Mouse (Mus musculus) forebrain, embryonic 11.5 days (tissue): ENCODE measurements around the gene Slc11a2. TPM values are rescaled to one million over a fixed set of nuclear protein-coding genes. Genes with fewer than 3 reads are reported as not detected.

Experiments used
- ATAC-seq: fragments of 200-750 bp; cut with Nextera tagmentation; replicated peaks from 2 replicates; pipeline ENCODE4 v1.8.0; 2017; ENCODE audit warnings: moderate TSS enrichment; ENCODE audit not compliant: low FRiP score
- DNase-seq: peaks from one replicate; pipeline ENCODE4 v3.0.0-alpha.2; 2017; ENCODE audit warnings: low spot score
- H3K27ac ChIP-seq: fragments of 300-500 bp; sonication (generic); 2 replicates; pipeline ENCODE4 v1.5.1; 2014; ENCODE audit warnings: low read depth, low read length
- H3K27me3 ChIP-seq: fragments of 300-500 bp; sonication (generic); 2 replicates; pipeline ENCODE4 v1.6.1; 2014; ENCODE audit warnings: mild to moderate bottlenecking, low read length, mixed read lengths; ENCODE audit not compliant: control insufficient read depth, insufficient read depth
- H3K36me3 ChIP-seq: fragments of 300-500 bp; sonication (generic); 2 replicates; pipeline ENCODE4 v1.6.1; 2014; ENCODE audit warnings: mild to moderate bottlenecking, low read length, moderate library complexity, mixed read lengths; ENCODE audit not compliant: control insufficient read depth, insufficient read depth
- H3K4me1 ChIP-seq: fragments of 300-500 bp; sonication (generic); replicated peaks from 2 replicates; pipeline ENCODE4 v1.6.1; 2014; ENCODE audit warnings: low read length, mixed read lengths; ENCODE audit not compliant: control insufficient read depth, insufficient read depth
- H3K4me2 ChIP-seq: fragments of 300-500 bp; sonication (generic); 2 replicates; pipeline ENCODE4 v1.6.1; 2014; ENCODE audit warnings: low read depth, mild to moderate bottlenecking, low read length, moderate library complexity, mixed read lengths; ENCODE audit not compliant: severe bottlenecking
- H3K4me3 ChIP-seq: fragments of 300-500 bp; sonication (generic); 2 replicates; pipeline ENCODE4 v1.5.1; 2014; ENCODE audit warnings: low read depth, low read length
- H3K9ac ChIP-seq: fragments of 300-500 bp; sonication (generic); 2 replicates; pipeline ENCODE4 v1.6.1; 2014; ENCODE audit warnings: low read length
- H3K9me3 ChIP-seq: fragments of 300-500 bp; sonication (generic); 2 replicates; pipeline ENCODE4 v1.6.1; 2016; ENCODE audit warnings: low read length, mixed read lengths; ENCODE audit not compliant: control insufficient read depth
- WGBS: fragments of 180-500 bp; shearing (Covaris S2); extraction: QIAGEN DNeasy Blood & Tissue Kit; methylation state at CpG from one replicate; pipeline ENCODE4 v1.1.7; 2014; 5-methylcytosine and 5-hydroxymethylcytosine counted together
- polyA plus RNA-seq: library from polyadenylated mRNA; unstranded; fragments of >200 nt; fragmentation: Nextera tagmentation; extraction: Ambion mirVana; gene quantifications from 2 replicates; pipeline ENCODE4 v1.2.1, GENCODE M21; 2014

The Slc11a2 gene
- polyA plus RNA-seq, 1 experiment from 2014 or later: 18.0 TPM

GRCm38 (mm10) chr15:100417854-100418450 lies 6.9 kb downstream of the Slc11a2 start:
- H3K27ac ChIP-seq: no peak overlapping the region
- DNase-seq: no peak
- 88% methylated on average over 9 of the region's 9 CpGs for WGBS
- H3K9me3 ChIP-seq: no peaks in the 10 kb centered on the region
- no peaks in the 10 kb centered on the region for H3K27me3 ChIP-seq
- no peak overlapping the region for H3K9ac ChIP-seq
- no peak for ATAC-seq
- no peak overlapping the region for H3K4me3 ChIP-seq
- no peaks in the 10 kb centered on the region for H3K36me3 ChIP-seq
- H3K4me2 ChIP-seq: no peak overlapping the region
- peaks cover 9% of the 10 kb centered on the region for H3K4me1 ChIP-seq

- WGBS: 90% methylated on average over 8 of the region's 8 CpGs
- H3K27me3 ChIP-seq: no peaks in the 10 kb centered on the region
- no peak overlapping the region for H3K27ac ChIP-seq
- no peaks in the 10 kb centered on the region for H3K4me1 ChIP-seq
- DNase-seq: no peak
- no peak for ATAC-seq
- H3K4me3 ChIP-seq: no peak overlapping the region
- no peak overlapping the region for H3K9ac ChIP-seq
- no peak overlapping the region for H3K4me2 ChIP-seq
- no peaks in the 10 kb centered on the region for H3K36me3 ChIP-seq
- H3K9me3 ChIP-seq: no peaks in the 10 kb centered on the region
Measured at GRCm38 (mm10) chr15:100415684-100416083, 9.2 kb downstream of the Slc11a2 start.

- no peaks in the 10 kb centered on the region for H3K9me3 ChIP-seq
- ATAC-seq: no peak
Measured at GRCm38 (mm10) chr15:100414942-100415341, 9.9 kb downstream of the Slc11a2 start.

GRCm38 (mm10) chr15:100414011-100414410 lies 10.9 kb downstream of the Slc11a2 start:
- H3K4me3 ChIP-seq: no peak overlapping the region
- WGBS: 77% methylated on average over 4 of the region's 4 CpGs
- ATAC-seq: no peak
- no peaks in the 10 kb centered on the region; the same call in 1 of the 2 replicates for H3K36me3 ChIP-seq
- no peak for DNase-seq
- H3K9ac ChIP-seq: no peak overlapping the region
- H3K27ac ChIP-seq: no peak overlapping the region
- no peaks in the 10 kb centered on the region for H3K4me1 ChIP-seq
- no peak overlapping the region for H3K4me2 ChIP-seq
- no peaks in the 10 kb centered on the region for H3K9me3 ChIP-seq
- H3K27me3 ChIP-seq: no peaks in the 10 kb centered on the region

More at GRCm38 (mm10) chr15:100414942-100415341, 9.9 kb downstream of the Slc11a2 start:
- no peak overlapping the region for H3K4me2 ChIP-seq
- DNase-seq: no peak
- H3K27me3 ChIP-seq: no peaks in the 10 kb centered on the region
- no peaks in the 10 kb centered on the region for H3K4me1 ChIP-seq
- no peaks in the 10 kb centered on the region; the same call in 1 of the 2 replicates for H3K36me3 ChIP-seq
- H3K9ac ChIP-seq: no peak overlapping the region
- WGBS: 98% methylated on average over 13 of the region's 13 CpGs
- no peak overlapping the region for H3K27ac ChIP-seq
- no peak overlapping the region for H3K4me3 ChIP-seq

- H3K4me2 ChIP-seq: no peak overlapping the region
- no peaks in the 10 kb centered on the region for H3K27me3 ChIP-seq
- WGBS: 84% methylated on average over 4 of the region's 5 CpGs
- ATAC-seq (no peak), DNase-seq (no peak)
- no peaks in the 10 kb centered on the region for H3K4me1 ChIP-seq
- no peaks in the 10 kb centered on the region for H3K9me3 ChIP-seq
- H3K9ac ChIP-seq: no peak overlapping the region
- H3K27ac ChIP-seq: no peak overlapping the region
- no peak overlapping the region for H3K4me3 ChIP-seq
- H3K36me3 ChIP-seq: no peaks in the 10 kb centered on the region; the same call in 1 of the 2 replicates
Measured at GRCm38 (mm10) chr15:100413306-100413705, 11.6 kb downstream of the Slc11a2 start.

- no peak overlapping the region for H3K9ac ChIP-seq
- H3K4me2 ChIP-seq: no peak overlapping the region
- 92% methylated on average over 5 of the region's 5 CpGs for WGBS
- no peak for ATAC-seq
- no peaks in the 10 kb centered on the region; the same call in 1 of the 2 replicates for H3K36me3 ChIP-seq
- no peaks in the 10 kb centered on the region for H3K9me3 ChIP-seq
- DNase-seq: no peak
- no peak overlapping the region for H3K4me3 ChIP-seq
- H3K27ac ChIP-seq: no peak overlapping the region
- H3K27me3 ChIP-seq: no peaks in the 10 kb centered on the region
- no peaks in the 10 kb centered on the region for H3K4me1 ChIP-seq
Measured at GRCm38 (mm10) chr15:100411731-100412130, 13.1 kb downstream of the Slc11a2 start.

- no peaks in the 10 kb centered on the region; the same call in 1 of the 2 replicates for H3K36me3 ChIP-seq
Measured at GRCm38 (mm10) chr15:100410918-100411672, 13.8 kb downstream of the Slc11a2 start.

GRCm38 (mm10) chr15:100406088-100406487 lies 18.8 kb downstream of the Slc11a2 start:
- no peak for DNase-seq
- Histone ChIP-seq H3K4me2 (no peak overlapping the region), H3K27ac (no peak overlapping the region), H3K4me1 (no peaks in the 10 kb centered on the region), H3K4me3 (no peak overlapping the region), H3K36me3 (peaks cover 2% of the 10 kb centered on the region; the same call in 1 of the 2 replicates), H3K27me3 (no peaks in the 10 kb centered on the region), H3K9ac (no peak overlapping the region), H3K9me3 (no peaks in the 10 kb centered on the region)
- no peak for ATAC-seq
- WGBS: 88% methylated on average over 5 of the region's 5 CpGs

More at GRCm38 (mm10) chr15:100410918-100411672, 13.8 kb downstream of the Slc11a2 start:
- Histone ChIP-seq H3K4me2 (no peak overlapping the region), H3K27ac (no peak overlapping the region), H3K4me1 (no peaks in the 10 kb centered on the region), H3K9me3 (no peaks in the 10 kb centered on the region), H3K4me3 (no peak overlapping the region), H3K27me3 (no peaks in the 10 kb centered on the region), H3K9ac (no peak overlapping the region)
- DNase-seq (no peak), ATAC-seq (no peak)
- 68% methylated on average over 14 of the region's 14 CpGs for WGBS
